In the genomic region with DNA sequence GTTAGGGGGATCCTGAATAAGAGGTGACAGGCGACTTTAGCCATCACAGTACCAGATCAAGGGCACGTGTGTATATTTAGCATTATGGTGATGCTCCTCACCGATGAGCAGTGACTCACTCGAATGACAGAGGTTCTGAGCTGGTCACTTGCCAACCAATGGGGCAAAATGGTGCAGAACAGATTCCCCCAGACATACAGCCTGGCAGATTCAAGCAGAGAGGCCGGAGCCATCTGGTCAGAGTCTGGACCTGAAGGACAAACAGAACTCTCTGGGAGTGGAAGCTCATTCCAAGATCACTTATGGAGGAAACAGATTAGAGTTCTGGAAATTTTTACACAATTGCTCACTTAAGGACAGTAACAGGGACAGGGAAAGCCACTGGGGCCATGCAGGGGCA, we compare ENCODE assay signal across 14 mouse cellular contexts. TPM values are rescaled to one million over a fixed set of nuclear protein-coding genes. Genes with fewer than 3 reads are reported as not detected.
DNase-seq lines count a peak whose midpoint lies in the region; ATAC-seq and TF ChIP-seq lines count a peak whose summit lies in the region.
"Had no signal": no experiment of that assay in that cellular context is flagged by ENCODE, and none has a peak within 500 bp of the region (broad histone marks: within the 10 kb centered on the region; RNA-seq: fewer than 3 reads in every experiment).

No protein-coding gene starts in this region.

- no peaks in the 10 kb centered on the region for H3K9me3 ChIP-seq in forebrain, embryonic 15.5 days
- H3K9me3 ChIP-seq in forebrain, embryonic 13.5 days (replicated peaks), result no peaks in the 10 kb centered on the region
- H3K9me3 ChIP-seq in heart, embryonic 16.5 days (replicated peaks; ENCODE audit: control insufficient read depth, low read length), result no peaks in the 10 kb centered on the region

- no peaks in the 10 kb centered on the region for H3K4me1 ChIP-seq in forebrain, embryonic 15.5 days
- H3K4me1 ChIP-seq in forebrain, embryonic 13.5 days, result no peaks in the 10 kb centered on the region
- H3K4me1 ChIP-seq in heart, embryonic 16.5 days (ENCODE audit: control insufficient read depth, insufficient read depth, low read length), result no peaks in the 10 kb centered on the region

- H3K27me3 ChIP-seq in forebrain, embryonic 15.5 days, result no peaks in the 10 kb centered on the region
- no peaks in the 10 kb centered on the region for H3K27me3 ChIP-seq in forebrain, embryonic 13.5 days
- no peaks in the 10 kb centered on the region for H3K27me3 ChIP-seq in heart, embryonic 16.5 days (ENCODE audit: control insufficient read depth, insufficient read depth, low read length)

- H3K4me2 ChIP-seq in forebrain, embryonic 15.5 days (replicated peaks), result no peak overlapping the region
- no peak overlapping the region for H3K4me2 ChIP-seq in forebrain, embryonic 13.5 days
- H3K4me2 ChIP-seq in heart, embryonic 16.5 days (ENCODE audit: low read depth, low read length), result no peak overlapping the region

- no peak overlapping the region for H3K4me3 ChIP-seq in forebrain, embryonic 15.5 days
- H3K4me3 ChIP-seq in forebrain, embryonic 13.5 days, result no peak overlapping the region
- no peak overlapping the region for H3K4me3 ChIP-seq in left cerebral cortex, adult 2 months
- H3K4me3 ChIP-seq in heart, embryonic 16.5 days (ENCODE audit: low read length), result no peak overlapping the region

- 0 out of 2 replicates have a peak overlapping the region, but pooled peaks have one; percentile 1 for H3K27ac ChIP-seq in forebrain, embryonic 15.5 days (replicated peaks)
- H3K27ac ChIP-seq in forebrain, embryonic 13.5 days, result no peak overlapping the region
- peak overlapping the region; percentile 66; the same call in 1 of the 2 replicates for H3K27ac ChIP-seq in left cerebral cortex, adult 2 months
- peak overlapping the region; percentile 18; the same call in 1 of the 2 replicates for H3K27ac ChIP-seq in heart, embryonic 16.5 days (ENCODE audit: low read length)

- H3K9ac ChIP-seq in forebrain, embryonic 15.5 days (replicated peaks), result no peak overlapping the region
- no peak overlapping the region for H3K9ac ChIP-seq in forebrain, embryonic 13.5 days
- no peak overlapping the region for H3K9ac ChIP-seq in heart, embryonic 16.5 days (ENCODE audit: low read length)
- H3K9ac ChIP-seq: liver, postnatal 0 days had no signal

- no peak for ATAC-seq in forebrain, embryonic 15.5 days (replicated peaks)
- ATAC-seq in forebrain, embryonic 13.5 days, result no peak
- ATAC-seq in heart, embryonic 16.5 days (replicated peaks; ENCODE audit: extremely low read depth, insufficient read depth, low FRiP score), result no peak
- no peak for ATAC-seq in inflammation-experienced regulatory T-cells, adult 6 months
- ATAC-seq: intestine, postnatal 0 days; liver, postnatal 0 days had no signal

- intact Hi-C loops in left cerebral cortex, adult 2 months (cut with DNase I), result no loop called here

- H3K36me3 ChIP-seq in forebrain, embryonic 15.5 days, result peaks cover 71% of the 10 kb centered on the region
- peaks cover 75% of the 10 kb centered on the region for H3K36me3 ChIP-seq in forebrain, embryonic 13.5 days (ENCODE audit: poor library complexity, severe bottlenecking)
- H3K36me3 ChIP-seq in heart, embryonic 16.5 days (ENCODE audit: control insufficient read depth, insufficient read depth), result no peaks in the 10 kb centered on the region

- 87% methylated on average over 5 of the region's 5 CpGs for WGBS in forebrain, embryonic 15.5 days
- WGBS in forebrain, embryonic 13.5 days, result 82% methylated on average over 5 of the region's 5 CpGs
- 48% methylated on average over 5 of the region's 5 CpGs for WGBS in heart, embryonic 16.5 days

- no peak for DNase-seq in left cerebral cortex, adult 2 months (ENCODE audit: extremely low spot score in 1 of 2, low spot score in 2 of 2)
- DNase-seq in left cerebral cortex, adult 11 months (ENCODE audit: low spot score), result no peak
- DNase-seq in cerebellum, adult 11 months, result peak; percentile 56
- DNase-seq in natural killer cell, adult 2 months (ENCODE audit: low spot score in 2 of 2), result no peak
- DNase-seq: embryo, embryonic 11 days; liver, postnatal 0 days; midbrain, embryonic 14.5 days; right cerebral cortex, postnatal 25 days had no signal

- no peak for TF ChIP-seq CTCF in left cerebral cortex, adult 2 months (IDR thresholded peaks at IDR 0.05)

RNA-seq across cellular contexts. Expression of a gene that starts 17.2 kb away (rescaled TPM):
- polyA plus RNA-seq in forebrain, embryonic 15.5 days (2015; fragmentation: Nextera tagmentation; extraction: Ambion mirVana), result 111 and 123 TPM in 2 replicates
- polyA plus RNA-seq in forebrain, embryonic 13.5 days (2015; fragmentation: Nextera tagmentation; extraction: Ambion mirVana), result 89.4 and 106 TPM in 2 replicates
- 100 to 1,000 TPM; 268 to 282 TPM for total RNA-seq in left cerebral cortex, adult 2 months (2021)
- polyA plus RNA-seq in heart, embryonic 16.5 days (2015; fragmentation: Nextera tagmentation; extraction: Ambion mirVana), result 0.07 and 0.41 TPM in 2 replicates
- polyA plus RNA-seq in inflammation-experienced regulatory T-cells, adult 6 months (2017; shearing (Covaris generic)), result not detected
- total RNA-seq: granulocyte monocyte progenitor cell, adult 5-6 weeks had no signal
- polyA plus RNA-seq: liver, postnatal 0 days had no signal

RNA-seq across cellular contexts. Expression of a gene that starts 41.1 kb away (rescaled TPM):
- polyA plus RNA-seq in forebrain, embryonic 15.5 days (2015; fragmentation: Nextera tagmentation; extraction: Ambion mirVana), result 26.1 and 29.0 TPM in 2 replicates
- polyA plus RNA-seq in forebrain, embryonic 13.5 days (2015; fragmentation: Nextera tagmentation; extraction: Ambion mirVana), result 16.0 and 16.3 TPM in 2 replicates
- total RNA-seq in left cerebral cortex, adult 2 months (2021), result 10 to 100 TPM; 61.4 to 69.1 TPM
- polyA plus RNA-seq in heart, embryonic 16.5 days (2015; fragmentation: Nextera tagmentation; extraction: Ambion mirVana), result 18.7 and 20.8 TPM in 2 replicates
- 1 to 10 TPM; 4.9 to 6.1 (median 5.9) TPM for polyA plus RNA-seq in inflammation-experienced regulatory T-cells, adult 6 months (2017; shearing (Covaris generic))

RNA-seq across cellular contexts. Expression of a gene that starts 55.5 kb away (rescaled TPM):
- polyA plus RNA-seq in forebrain, embryonic 15.5 days (2015; fragmentation: Nextera tagmentation; extraction: Ambion mirVana), result 233 and 250 TPM in 2 replicates
- 143 and 157 TPM in 2 replicates for polyA plus RNA-seq in forebrain, embryonic 13.5 days (2015; fragmentation: Nextera tagmentation; extraction: Ambion mirVana)
- total RNA-seq in left cerebral cortex, adult 2 months (2021), result 100 to 1,000 TPM; 354 to 358 TPM
- 5.8 TPM in 2 replicates for polyA plus RNA-seq in heart, embryonic 16.5 days (2015; fragmentation: Nextera tagmentation; extraction: Ambion mirVana)
- under 1 TPM in 2 of 3 experiments, not detected in 1; 0.04 to 0.09 TPM for polyA plus RNA-seq in inflammation-experienced regulatory T-cells, adult 6 months (2017; shearing (Covaris generic))
- total RNA-seq: granulocyte monocyte progenitor cell, adult 5-6 weeks had no signal

Comparison
In these comparisons a context has a peak if more than half of its experiments do, and no peak if none do; other contexts are left out.
1. RNA of a gene that starts 17.2 kb away (polyA plus RNA-seq): 111 to 123 TPM in forebrain, embryonic 15.5 days and 89.4 to 106 TPM in forebrain, embryonic 13.5 days; 0.07 to 0.41 TPM in heart, embryonic 16.5 days and not detected in inflammation-experienced regulatory T-cells, adult 6 months; every median in the first group is over 10 times any median in the second.
2. RNA of a gene that starts 55.5 kb away (polyA plus RNA-seq): 233 to 250 TPM in forebrain, embryonic 15.5 days and 143 to 157 TPM in forebrain, embryonic 13.5 days; 5.8 TPM in heart, embryonic 16.5 days and 0.04 to 0.09 TPM in inflammation-experienced regulatory T-cells, adult 6 months; every median in the first group is over 10 times any median in the second.